Mouse (Mus musculus) layer of hippocampus, adult 9-11 months (tissue): ENCODE measurements at regions not wholly inside any gene's neighbourhood (a gene's known extent, or its start where the extent isn't known, plus 50 kb on each side); places are given as distances from the start of the nearest gene placed in this dataset.

Source experiments
- DNase-seq: peaks from one replicate; pipeline ENCODE4 v3.0.0; 2022

DNA sequence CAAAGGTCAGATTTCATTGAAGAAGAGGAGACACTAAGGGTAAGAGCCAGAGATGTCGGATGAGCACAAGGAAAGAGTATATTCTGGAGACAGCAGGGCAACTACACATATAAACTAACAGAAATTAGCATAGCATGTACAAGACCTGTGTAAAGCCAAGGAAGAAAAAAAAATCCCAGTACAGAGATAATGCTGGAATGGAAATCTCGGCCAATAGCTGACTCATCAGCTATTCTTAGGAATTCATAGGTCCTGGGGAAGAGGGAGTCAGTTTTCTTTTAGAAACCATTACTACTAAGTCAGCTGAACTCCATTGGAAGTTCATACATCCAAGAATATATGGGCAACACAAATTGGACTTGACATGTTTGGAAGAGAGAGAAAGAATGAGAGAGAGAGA lies 202.9 kb upstream of the Zic4 start:
- DNase-seq: no peak

DNA sequence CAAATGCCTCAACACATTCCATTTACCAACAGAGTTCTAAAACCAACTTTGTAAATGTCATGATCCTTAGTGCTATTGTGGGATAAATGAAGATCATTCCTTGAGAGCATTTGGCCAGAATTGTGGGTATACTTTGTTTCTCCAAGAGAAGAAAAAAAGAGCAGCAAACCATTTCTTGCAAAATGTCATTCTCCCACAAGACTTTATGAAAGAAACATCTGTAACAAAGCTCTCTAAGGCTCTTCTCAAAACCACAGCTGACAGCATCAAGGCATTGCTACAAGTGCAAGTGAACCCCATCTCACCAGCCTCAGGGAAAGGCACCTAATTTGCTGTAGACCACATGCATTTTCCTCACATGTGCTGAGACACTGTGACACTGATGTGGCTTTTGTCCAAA lies 194.3 kb upstream of the Zic4 start:
- DNase-seq: no peak

DNA sequence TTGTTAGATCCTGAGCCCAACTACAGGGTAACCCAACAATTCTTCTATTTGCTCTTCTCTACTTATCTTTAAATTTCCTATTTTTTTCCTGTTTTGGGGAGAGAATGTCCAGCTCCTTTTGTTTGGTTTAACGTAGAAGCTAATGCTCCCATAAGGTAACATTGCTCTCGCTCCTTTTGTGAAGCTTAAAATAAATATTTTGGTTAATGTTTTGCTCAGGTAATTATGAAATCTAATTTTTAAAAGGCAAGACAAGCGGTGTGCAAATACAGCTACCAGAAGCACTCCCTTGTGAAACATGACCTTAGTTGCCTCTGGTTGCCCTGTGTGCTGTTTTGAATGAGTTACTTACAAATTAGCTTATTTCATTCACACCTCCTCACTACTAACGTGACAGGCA lies 169.0 kb upstream of the Zic4 start:
- DNase-seq: no peak

DNA sequence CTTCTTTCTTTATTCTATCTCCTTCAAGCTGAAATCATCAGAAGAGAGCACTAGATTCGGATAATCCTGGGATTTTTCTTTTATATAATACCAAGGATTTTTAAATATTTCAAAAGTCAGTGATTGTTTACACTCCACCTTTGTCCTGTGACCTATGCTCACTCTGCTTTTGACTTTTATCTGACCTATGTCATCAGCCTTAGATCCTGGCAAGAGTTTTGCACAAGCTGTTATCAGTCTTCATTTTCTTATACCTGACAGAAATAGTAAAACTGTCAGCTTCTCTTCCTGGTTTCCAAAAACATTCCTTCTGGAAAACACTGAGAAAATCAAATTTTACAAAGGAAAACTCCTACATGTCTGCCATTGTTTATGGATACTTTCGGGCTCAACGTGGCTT lies 168.3 kb upstream of the Zic4 start:
- DNase-seq: no peak

DNA sequence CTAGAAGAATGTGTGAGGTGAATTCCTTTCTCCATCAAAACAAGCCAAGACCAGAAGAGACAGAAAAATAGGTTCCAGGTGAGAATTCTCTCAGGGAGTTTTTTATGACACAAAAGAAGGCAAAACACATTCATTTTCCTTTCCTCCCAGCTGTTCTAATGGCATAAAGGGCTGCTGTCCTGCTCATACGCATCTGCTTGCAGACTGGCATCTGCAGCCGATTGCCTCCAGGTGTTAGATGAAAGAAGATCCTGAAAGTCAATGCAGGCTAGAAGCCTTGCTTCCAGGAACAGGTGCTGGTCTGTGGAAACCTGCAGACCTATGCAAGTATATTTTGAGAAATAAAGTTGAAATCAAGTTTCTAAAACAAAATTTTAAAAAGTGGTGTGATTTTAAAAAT lies 154.9 kb upstream of the Zic4 start:
- DNase-seq: no peak

DNA sequence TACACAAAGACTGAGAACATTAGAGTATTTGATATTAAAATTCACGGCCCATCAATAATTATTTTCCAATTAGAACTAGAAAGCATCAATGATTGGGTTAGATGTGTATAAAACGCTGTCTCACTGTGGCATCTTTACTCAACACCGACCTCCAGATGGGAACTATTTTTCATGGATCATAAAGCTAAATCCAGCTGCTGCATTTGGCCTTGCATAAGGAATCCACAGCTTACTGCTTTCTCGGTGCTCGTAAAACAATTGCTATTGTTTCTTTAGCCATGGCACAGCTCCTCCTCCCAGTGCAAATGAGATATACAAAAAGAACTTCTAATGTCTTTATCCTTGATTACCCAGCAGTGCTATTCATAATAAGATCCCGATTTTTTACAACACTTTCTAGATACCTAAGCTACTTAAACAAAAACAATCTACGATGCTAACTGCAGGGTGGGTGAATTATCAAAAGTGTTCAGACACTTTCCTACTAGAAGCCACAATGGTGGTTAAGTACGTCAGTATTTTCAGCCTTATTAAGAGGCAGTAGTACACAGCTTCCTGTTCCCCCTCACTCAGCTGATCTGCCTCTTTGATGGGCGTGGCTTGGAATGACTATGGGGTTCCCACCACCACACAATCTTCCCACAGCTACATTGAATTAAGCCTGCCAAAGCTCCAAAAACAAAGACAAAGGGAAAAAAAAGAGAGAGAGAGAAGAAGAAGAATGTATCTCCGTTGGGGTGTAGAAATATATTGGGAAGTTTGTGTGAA lies 134.4 kb upstream of the Zic4 start:
- no peak for DNase-seq

DNA sequence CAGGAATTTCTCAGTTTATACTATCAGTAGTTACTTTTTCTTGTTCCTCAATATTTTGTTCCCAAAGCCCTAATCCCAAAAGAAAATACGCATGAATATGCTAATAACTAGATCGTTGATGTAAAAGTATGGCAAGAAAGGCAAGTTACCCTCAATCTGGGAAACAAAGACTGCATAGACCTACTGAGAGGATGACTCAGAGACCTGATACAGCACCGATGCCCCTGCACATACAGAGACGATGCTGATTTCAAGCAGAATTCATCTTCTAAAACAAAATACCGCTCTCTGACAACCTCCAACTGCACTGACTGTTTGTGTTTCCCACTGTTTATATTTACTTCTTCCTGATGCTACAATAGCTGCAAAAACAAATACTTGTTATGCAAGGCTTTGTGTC lies 133.7 kb upstream of the Zic4 start:
- no peak for DNase-seq

DNA sequence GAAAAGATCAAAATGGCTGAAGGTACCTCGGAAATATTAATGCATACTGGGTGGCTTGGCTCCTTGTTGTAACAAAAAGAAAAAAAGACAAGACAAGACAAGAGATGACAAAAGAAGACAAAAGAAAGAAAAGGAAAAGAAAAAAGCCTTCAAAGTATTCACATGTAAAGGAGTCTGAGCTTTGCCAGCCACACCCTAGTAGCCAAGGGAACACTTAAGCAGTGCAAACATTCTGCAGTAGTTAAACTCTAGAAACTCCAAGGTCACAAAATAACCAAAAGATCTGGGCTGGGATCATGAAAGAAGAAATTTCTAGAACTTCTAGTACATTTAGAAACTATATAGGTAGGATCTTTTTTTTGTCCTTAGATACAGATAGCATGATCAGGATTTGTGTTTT lies 108.3 kb upstream of the Zic4 start:
- DNase-seq: no peak

DNA sequence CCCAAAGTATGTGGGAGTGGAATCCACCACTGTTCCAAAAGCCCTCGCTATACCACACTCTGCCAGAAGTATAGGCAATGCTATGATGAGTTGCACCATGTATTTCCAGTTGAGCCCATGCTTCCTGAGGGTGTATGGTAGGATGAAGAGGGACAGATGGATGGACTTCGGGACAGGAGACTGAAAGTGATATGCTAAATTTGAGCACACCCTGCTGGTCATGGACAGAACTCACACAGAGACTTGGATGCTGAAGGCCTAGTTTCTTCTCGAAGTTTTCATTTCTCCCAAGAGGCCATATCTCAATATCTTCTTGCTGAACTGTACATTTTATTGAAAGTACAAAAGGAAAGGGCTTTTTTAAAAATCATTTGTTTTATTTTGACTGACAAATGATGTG lies 70.9 kb upstream of the Zic4 start:
- DNase-seq: no peak
